Mouse (Mus musculus) midbrain, embryonic 15.5 days (tissue): ENCODE results near the gene Tmem147. TPM values are rescaled to one million over a fixed set of nuclear protein-coding genes. Genes with fewer than 3 reads are reported as not detected.
"Not testable (repeated sequence)": the region's sequence is repeated elsewhere in the genome, so short reads cannot be mapped to it uniquely, and the experiment has no call there.

ENCODE experiments used
- ATAC-seq: fragments of 200-750 bp; cut with Nextera tagmentation; replicated peaks from 2 replicates; pipeline ENCODE4 v1.8.0; 2017; ENCODE audit warnings: moderate TSS enrichment
- H3K27ac ChIP-seq: fragments of 300-500 bp; sonication (generic); 2 replicates; pipeline ENCODE4 v1.5.1; 2015; ENCODE audit warnings: mild to moderate bottlenecking, inconsistent platforms
- H3K27me3 ChIP-seq: fragments of 300-500 bp; sonication (generic); replicated peaks from 2 replicates; pipeline ENCODE4 v1.6.1; 2015; ENCODE audit warnings: inconsistent platforms
- H3K36me3 ChIP-seq: fragments of 300-500 bp; sonication (generic); replicated peaks from 2 replicates; pipeline ENCODE4 v1.6.1; 2015; ENCODE audit warnings: inconsistent platforms
- H3K4me1 ChIP-seq: fragments of 300-500 bp; sonication (generic); 2 replicates; pipeline ENCODE4 v1.6.1; 2015; ENCODE audit warnings: inconsistent platforms
- H3K4me2 ChIP-seq: fragments of 300-500 bp; sonication (generic); 2 replicates; pipeline ENCODE4 v1.6.1; 2015; ENCODE audit warnings: inconsistent platforms, mild to moderate bottlenecking, moderate library complexity
- H3K4me3 ChIP-seq: fragments of 300-500 bp; sonication (generic); 2 replicates; pipeline ENCODE4 v1.5.1; 2015; ENCODE audit warnings: mild to moderate bottlenecking, inconsistent platforms
- H3K9ac ChIP-seq: fragments of 300-500 bp; sonication (generic); 2 replicates; pipeline ENCODE4 v1.6.1; 2015; ENCODE audit warnings: mild to moderate bottlenecking, inconsistent platforms
- H3K9me3 ChIP-seq: fragments of 300-500 bp; sonication (generic); 2 replicates; pipeline ENCODE4 v1.6.1; 2016; ENCODE audit warnings: inconsistent platforms
- WGBS: fragments of 180-500 bp; shearing (Covaris S2); methylation state at CpG from one replicate; pipeline ENCODE4 v1.1.7; 2015; ENCODE audit warnings: mixed read lengths; 5-methylcytosine and 5-hydroxymethylcytosine counted together
- polyA plus RNA-seq: library from polyadenylated mRNA; unstranded; fragments of >200 nt; fragmentation: Nextera tagmentation; extraction: Ambion mirVana; gene quantifications from 2 replicates; pipeline ENCODE4 v1.2.1, GENCODE M21; 2015

The Tmem147 gene
- polyA plus RNA-seq, 1 experiment from 2014 or later = 242 TPM

DNA sequence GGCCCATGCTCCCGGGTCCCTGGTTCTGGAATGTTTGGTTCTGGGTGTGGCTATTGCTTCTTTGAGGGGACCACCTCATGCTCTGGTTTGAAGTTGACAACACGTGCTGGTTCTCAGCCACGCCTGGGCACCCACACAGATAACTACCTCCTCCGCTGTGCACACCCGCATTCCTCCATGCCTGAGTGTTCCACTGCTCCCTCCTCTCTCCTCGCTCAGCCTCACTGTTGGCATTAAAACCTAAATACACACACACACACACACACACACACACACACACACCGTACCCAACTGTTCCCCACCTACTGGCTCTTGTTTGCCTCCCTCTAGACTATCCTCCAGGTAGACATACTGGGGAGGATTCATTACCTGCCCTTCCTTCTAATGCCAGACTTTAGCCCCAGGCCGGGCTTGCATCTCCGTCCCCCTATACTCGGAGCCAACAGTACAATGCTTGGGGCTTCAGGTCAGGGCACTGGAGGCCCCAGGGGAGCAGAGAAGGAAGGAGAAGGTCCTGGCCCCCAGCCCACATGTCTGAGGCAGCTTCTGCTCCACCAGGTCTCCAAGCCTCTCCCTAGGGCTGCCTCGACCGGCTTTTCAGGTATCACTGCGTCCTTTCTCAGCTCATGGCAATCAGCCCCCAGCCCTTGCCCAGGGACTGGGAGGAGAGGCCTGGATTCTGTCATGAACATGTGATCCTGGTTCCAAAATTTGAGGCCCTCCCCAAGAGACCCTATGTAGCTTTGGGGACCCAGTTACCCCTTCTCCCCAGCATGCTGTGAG lies 20.7 kb upstream of the Tmem147 start:
- no peak overlapping the region for H3K9ac ChIP-seq
- H3K4me1 ChIP-seq = no peaks in the 10 kb centered on the region
- no peaks in the 10 kb centered on the region for H3K27me3 ChIP-seq
- H3K9me3 ChIP-seq = no peaks in the 10 kb centered on the region
- no peak overlapping the region for H3K4me2 ChIP-seq
- peak; percentile 24; the same call in 1 of the 2 replicates for ATAC-seq
- no peak overlapping the region for H3K4me3 ChIP-seq
- H3K36me3 ChIP-seq = peaks cover 10% of the 10 kb centered on the region
- 91% methylated on average over 13 of the region's 13 CpGs for WGBS
- H3K27ac ChIP-seq = no peak overlapping the region

DNA sequence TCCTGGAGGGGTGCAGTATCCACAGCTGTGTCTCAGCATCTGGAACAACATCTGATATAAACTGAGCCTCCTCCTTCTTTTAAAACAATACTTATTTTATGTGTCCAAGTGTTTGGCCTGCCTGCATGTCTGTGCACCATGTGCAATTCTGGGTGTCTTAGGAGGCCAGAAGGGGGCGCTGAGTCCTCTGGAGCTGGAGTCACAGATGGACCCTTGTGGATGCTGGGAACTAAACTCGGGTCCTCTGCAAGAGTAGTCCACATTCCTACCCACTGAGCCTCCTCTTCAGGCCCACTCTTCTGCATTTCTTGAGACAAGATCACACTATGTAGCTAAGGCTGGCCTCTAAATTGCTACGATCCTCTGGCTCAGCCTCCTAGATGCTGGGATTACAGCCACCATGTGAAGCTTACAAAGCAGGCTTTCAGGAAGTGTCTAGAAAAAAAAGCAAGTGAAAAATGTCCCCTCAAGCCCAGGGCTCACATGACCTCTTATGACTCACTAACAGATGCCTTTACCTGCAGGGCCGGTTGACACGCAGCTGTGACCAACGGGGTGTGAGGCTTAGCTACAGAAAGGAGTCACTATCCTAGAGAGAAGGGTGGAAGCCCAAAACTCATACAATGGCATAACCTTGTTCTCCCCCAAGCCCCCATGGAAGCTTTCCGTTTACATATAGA lies 18.3 kb upstream of the Tmem147 start:
- Histone ChIP-seq H3K27ac (no peak overlapping the region), H3K9me3 (no peaks in the 10 kb centered on the region), H3K36me3 (no peaks in the 10 kb centered on the region), H3K4me1 (no peaks in the 10 kb centered on the region), H3K27me3 (no peaks in the 10 kb centered on the region), H3K9ac (no peak overlapping the region), H3K4me3 (no peak overlapping the region), H3K4me2 (no peak overlapping the region)
- no peak for ATAC-seq
- 89% methylated on average over 7 of the region's 7 CpGs for WGBS

DNA sequence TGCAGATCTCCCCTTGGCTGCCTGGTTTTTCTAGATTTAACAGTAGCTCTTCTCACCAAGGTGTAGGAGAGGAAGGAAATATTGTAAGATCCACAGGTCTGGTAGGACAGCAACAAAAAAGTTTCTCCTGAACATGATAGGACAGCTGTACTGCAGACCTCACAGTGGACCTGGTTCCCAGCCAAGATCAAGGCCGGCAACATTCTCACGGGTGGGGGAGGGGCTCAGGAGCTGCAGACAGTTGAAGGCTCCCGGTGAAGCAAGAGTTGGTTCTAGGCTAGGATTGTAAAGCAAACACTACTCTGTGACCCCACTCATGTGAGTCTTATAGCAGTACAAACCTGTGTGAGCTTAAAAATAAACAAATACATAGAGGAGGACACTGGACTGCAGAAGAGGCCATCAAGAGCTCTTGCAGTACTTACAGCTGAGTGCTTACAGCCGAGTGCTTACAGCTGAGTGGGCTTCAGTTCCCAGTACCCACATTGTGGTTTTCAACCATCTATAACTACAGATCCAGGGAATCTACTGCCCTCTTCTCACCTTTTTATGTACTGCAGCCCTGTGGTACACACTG lies 14.8 kb upstream of the Tmem147 start:
- no peak for ATAC-seq
- H3K4me2 ChIP-seq = no peak overlapping the region
- no peaks in the 10 kb centered on the region for H3K4me1 ChIP-seq
- H3K4me3 ChIP-seq = no peak overlapping the region
- no peak overlapping the region for H3K9ac ChIP-seq
- H3K9me3 ChIP-seq = no peaks in the 10 kb centered on the region
- H3K27ac ChIP-seq = no peak overlapping the region
- H3K36me3 ChIP-seq = 0 out of 2 replicates have a peak, but pooled peaks cover 2% of the 10 kb centered on the region
- H3K27me3 ChIP-seq = no peaks in the 10 kb centered on the region
- 65% methylated on average over 4 of the region's 4 CpGs for WGBS

DNA sequence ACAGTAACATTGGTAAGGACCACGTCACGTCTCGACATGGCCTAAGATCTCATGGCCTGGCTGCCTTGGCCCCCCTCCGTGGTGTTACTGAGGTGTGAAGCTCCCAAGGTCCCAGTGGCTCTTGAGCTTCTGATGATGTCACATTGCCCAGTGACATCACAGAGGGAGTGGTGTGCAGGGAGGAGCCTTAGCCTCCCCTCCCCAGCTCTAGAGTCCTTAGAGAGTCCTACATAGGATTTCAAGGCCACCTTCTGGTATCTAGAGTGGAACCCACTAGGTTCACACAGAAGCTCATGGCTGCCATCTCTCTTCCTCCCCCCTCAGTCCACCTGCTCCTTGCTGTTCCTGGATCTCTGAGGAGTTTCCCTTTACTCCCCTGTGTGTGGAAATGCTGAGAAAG lies 14.3 kb upstream of the Tmem147 start, which contains the start of gene Gapdhs:
Gapdhs (minus strand) TSS at position 65 of the 400 bp plus-strand sequence.
- H3K4me1 ChIP-seq, H3K9ac ChIP-seq, H3K9me3 ChIP-seq, H3K4me3 ChIP-seq, H3K36me3 ChIP-seq, H3K27ac ChIP-seq, H3K27me3 ChIP-seq, ATAC-seq, H3K4me2 ChIP-seq: not testable (repeated sequence)
- 89% methylated on average over 4 of the region's 4 CpGs for whole genome bisulfite sequencing

DNA sequence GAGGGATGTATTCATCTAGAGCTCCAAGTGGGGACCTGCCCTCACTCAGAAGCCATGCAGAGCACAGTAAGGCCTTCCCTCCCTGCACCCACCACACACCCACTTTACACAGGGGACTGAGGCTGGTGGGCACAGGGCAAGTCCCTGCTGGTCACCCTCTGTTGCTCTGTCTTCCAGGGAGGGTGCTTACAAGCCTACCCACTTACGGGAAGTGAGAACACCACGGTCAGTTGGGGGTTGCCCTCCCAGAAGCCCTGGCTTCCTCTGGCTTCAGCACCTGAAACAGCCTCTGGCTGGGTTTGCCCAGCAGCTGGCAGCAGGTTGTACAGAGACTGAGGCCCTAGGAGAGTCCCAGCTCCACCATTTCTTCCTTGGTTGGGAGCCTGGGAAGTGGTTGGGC lies 13.2 kb upstream of the Tmem147 start:
- not testable (repeated sequence) for H3K9me3 ChIP-seq, ATAC-seq, H3K9ac ChIP-seq, H3K36me3 ChIP-seq, H3K4me3 ChIP-seq, H3K4me2 ChIP-seq, H3K27ac ChIP-seq, H3K4me1 ChIP-seq, H3K27me3 ChIP-seq
- 85% methylated on average over 2 of the region's 2 CpGs for WGBS

DNA sequence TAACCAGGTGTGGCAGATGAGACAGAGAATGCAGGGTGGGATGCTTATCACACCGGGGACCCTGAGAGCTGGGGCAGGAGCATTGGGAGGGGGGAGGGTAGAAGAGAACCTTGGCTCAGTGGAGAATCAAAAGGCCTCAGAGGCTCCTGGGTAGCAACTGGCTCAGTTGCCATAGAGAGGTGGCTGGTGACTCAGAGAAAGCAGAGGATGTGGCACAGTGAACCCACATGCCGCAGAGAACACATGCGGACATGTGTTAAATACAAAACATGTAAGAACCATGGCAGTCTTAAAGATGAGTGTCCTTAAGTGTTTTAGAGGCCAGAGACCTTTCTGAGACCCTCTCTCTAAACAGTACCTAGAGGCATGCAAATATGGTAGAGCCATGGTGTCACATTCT lies 6.9 kb upstream of the Tmem147 start:
- no peak for ATAC-seq
- WGBS = 95% methylated on average over 3 of the region's 3 CpGs
- no peak overlapping the region for H3K27ac ChIP-seq
- no peak overlapping the region for H3K4me3 ChIP-seq
- no peaks in the 10 kb centered on the region for H3K27me3 ChIP-seq
- H3K4me1 ChIP-seq = peaks cover 6% of the 10 kb centered on the region
- H3K9ac ChIP-seq = no peak overlapping the region
- no peak overlapping the region for H3K4me2 ChIP-seq
- peaks cover 21% of the 10 kb centered on the region; the same call in 1 of the 2 replicates for H3K36me3 ChIP-seq
- no peaks in the 10 kb centered on the region for H3K9me3 ChIP-seq

DNA sequence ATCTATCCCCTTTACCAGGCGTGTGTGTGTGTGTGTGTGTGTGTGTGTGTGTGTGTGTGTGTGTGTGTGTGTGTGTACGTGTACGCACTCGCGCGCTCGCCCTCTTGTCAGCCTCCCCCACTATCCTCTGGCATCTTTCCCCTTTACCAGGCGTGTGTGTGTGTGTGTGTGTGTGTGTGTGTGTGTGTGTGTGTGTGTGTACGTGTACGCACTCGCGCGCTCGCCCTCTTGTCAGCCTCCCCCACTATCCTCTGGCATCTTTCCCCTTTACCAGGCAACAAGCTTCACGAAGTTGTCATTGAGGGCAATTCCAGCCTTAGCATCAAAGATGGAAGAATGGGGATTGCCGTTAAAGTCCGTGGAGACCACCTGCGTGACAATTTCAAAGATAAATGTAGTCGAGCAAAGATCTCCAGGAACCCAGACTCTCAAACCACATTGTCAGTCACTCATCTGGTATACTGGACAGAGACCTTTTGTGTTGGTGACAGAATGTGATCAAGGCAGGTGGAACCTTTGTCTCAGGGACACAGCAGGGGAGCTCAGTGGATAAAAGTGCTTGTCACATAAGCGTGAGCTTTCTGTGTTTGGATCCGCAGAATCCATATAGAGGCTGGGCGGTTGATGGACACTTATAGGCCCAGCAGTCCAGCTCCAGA lies 853 bp upstream of the Tmem147 start:
- Histone ChIP-seq H3K4me2 (peak overlapping the region; percentile 66), H3K4me1 (peaks cover 30% of the 10 kb centered on the region), H3K36me3 (peaks cover 10% of the 10 kb centered on the region; the same call in 1 of the 2 replicates), H3K27ac (peak overlapping the region; percentile 89), H3K4me3 (peak overlapping the region; percentile 61), H3K9ac (peak overlapping the region; percentile 87)
- not testable (repeated sequence) for H3K9me3 ChIP-seq, H3K27me3 ChIP-seq, ATAC-seq
- 5% methylated on average over 18 of the region's 22 CpGs for WGBS

DNA sequence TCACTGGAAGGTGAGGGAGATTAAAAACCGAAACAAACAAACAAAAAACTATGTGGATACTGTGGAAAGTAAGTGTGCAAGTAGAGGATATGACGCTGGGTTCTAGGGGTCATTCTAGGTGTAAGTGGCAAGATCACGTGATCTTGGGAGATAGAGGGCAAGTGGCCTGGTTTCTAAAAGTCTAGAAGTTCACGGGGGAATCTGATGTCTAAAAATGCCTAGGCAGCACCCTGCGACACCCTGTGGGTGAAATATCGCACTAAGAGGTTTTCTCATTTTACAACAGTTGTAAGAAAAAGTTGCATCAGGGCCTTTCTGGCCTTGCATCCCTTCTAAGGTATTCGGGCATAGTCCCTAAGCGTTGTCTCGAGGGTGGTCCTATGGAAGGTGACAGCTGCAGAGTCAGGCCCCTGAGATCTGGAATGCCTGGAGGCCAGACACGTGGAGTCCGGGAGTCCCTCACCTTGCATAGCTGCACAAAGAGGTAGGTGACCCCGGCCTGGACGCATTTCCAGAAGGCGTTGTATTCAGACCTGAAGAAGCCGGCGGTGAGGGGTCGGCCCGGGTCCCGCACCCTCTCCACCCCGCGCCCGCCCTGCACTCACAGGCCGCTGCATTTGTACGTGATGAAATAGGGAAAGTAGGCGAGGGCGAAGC lies 473 bp downstream of the Tmem147 start:
- H3K4me2 ChIP-seq = peak overlapping the region; percentile 66
- H3K4me1 ChIP-seq = peaks cover 30% of the 10 kb centered on the region
- no peaks in the 10 kb centered on the region; the same call in 1 of the 2 replicates for H3K36me3 ChIP-seq
- no peaks in the 10 kb centered on the region for H3K27me3 ChIP-seq
- 8% methylated on average over 26 of the region's 26 CpGs for WGBS
- peak overlapping the region; percentile 87 for H3K9ac ChIP-seq
- peak overlapping the region; percentile 61 for H3K4me3 ChIP-seq
- peak overlapping the region; percentile 89 for H3K27ac ChIP-seq
- H3K9me3 ChIP-seq = no peaks in the 10 kb centered on the region
- peak; percentile 57; the same call in 1 of the 2 replicates for ATAC-seq

DNA sequence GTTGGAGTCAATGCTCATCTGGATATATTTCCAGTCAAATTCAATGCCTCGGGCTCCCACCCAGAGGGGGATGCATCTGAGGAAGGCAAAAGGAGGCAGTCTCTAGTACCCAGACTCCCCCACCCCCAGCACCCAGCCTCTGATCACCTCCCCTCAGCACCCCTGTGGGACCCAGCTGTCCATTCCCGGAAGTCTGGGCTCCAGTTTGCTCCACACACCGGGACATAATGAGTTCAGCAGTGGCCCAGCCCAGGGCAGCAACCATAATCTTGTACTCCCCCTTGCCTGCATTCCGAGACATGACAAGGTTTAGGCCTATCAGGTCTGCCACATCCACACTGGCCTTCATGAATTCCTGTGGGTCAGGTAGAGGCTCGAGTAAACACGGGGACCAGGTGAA lies 1.1 kb downstream of the Tmem147 start:
- Histone ChIP-seq H3K4me1 (peaks cover 30% of the 10 kb centered on the region), H3K27me3 (no peaks in the 10 kb centered on the region), H3K9me3 (no peaks in the 10 kb centered on the region), H3K4me2 (peak overlapping the region; percentile 66), H3K9ac (peak overlapping the region; percentile 87), H3K36me3 (no peaks in the 10 kb centered on the region; the same call in 1 of the 2 replicates), H3K27ac (no peak overlapping the region), H3K4me3 (peak overlapping the region; percentile 61)
- 89% methylated on average over 6 of the region's 6 CpGs for WGBS
- ATAC-seq = no peak

DNA sequence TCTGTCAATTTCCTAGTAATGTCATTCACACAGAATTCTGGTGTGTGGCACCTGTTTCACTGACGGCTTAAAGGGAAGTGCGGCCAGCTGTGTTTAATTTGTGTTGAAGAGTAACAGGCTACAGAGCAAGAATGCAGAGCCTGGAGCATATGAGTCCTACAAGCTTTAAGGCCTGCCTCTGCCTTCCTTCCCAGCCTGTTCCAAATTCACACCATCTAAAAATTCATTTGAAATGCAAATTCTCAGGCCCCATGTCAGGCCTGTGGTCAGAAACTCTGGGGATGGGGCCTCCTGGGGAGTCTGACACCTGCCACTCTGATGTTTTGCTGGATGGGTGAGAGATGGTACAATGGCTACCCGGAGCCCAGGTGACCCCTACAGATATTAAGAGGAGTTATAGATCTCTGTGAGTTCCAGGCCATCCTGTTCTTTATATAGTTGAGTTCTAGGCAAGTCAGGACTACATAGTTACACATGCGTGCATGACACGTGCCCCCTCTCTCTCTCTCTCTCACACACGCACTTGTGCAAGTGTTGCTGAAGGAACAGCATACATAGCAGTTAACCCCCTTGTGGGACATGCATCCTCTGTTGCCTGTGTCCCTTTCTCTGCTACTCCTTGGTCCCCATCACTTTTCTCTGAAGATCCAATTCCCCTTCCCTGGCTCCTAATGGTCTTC lies 5.9 kb downstream of the Tmem147 start:
- H3K9ac ChIP-seq = no peak overlapping the region
- H3K4me3 ChIP-seq = no peak overlapping the region
- no peak overlapping the region for H3K4me2 ChIP-seq
- no peak overlapping the region for H3K27ac ChIP-seq
- H3K4me1 ChIP-seq = peaks cover 8% of the 10 kb centered on the region
- no peaks in the 10 kb centered on the region; the same call in 1 of the 2 replicates for H3K36me3 ChIP-seq
- WGBS = 78% methylated on average over 6 of the region's 6 CpGs
- H3K27me3 ChIP-seq = no peaks in the 10 kb centered on the region
- ATAC-seq = no peak
- H3K9me3 ChIP-seq = no peaks in the 10 kb centered on the region

DNA sequence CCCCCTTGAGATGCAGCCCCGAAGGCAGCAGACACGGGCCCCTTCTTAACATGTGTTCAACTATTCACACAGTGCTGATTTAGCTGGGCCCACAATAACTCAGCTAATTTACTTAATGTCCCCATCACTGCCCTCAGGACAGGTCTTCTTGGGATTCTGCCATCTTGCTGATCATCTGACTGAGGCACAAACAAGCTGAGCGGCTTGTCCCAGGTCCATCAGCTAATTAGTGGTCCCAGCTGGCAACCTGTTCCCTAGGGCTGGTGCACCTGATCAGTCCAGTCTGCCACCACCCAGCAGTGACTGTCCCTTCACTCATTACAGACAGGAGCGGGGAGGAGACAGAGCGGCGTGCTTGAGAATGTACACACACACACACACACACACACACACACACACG lies 8.1 kb downstream of the Tmem147 start:
- Histone ChIP-seq H3K4me1 (peaks cover 14% of the 10 kb centered on the region), H3K4me2 (no peak overlapping the region), H3K27ac (no peak overlapping the region), H3K36me3 (no peaks in the 10 kb centered on the region), H3K9ac (no peak overlapping the region), H3K27me3 (peaks cover 17% of the 10 kb centered on the region), H3K4me3 (no peak overlapping the region), H3K9me3 (no peaks in the 10 kb centered on the region)
- WGBS = 73% methylated on average over 7 of the region's 7 CpGs
- ATAC-seq = no peak
